Mouse (Mus musculus) thymus, postnatal 25 days (tissue): ENCODE data around the gene Rnf130.
"Not testable (repeated sequence)": the region's sequence is repeated elsewhere in the genome, so short reads cannot be mapped to it uniquely, and the experiment has no call there.

Experiments used
- DNase-seq: peaks from one replicate; pipeline ENCODE4 v3.0.0; 2022

Gene Rnf130

DNA sequence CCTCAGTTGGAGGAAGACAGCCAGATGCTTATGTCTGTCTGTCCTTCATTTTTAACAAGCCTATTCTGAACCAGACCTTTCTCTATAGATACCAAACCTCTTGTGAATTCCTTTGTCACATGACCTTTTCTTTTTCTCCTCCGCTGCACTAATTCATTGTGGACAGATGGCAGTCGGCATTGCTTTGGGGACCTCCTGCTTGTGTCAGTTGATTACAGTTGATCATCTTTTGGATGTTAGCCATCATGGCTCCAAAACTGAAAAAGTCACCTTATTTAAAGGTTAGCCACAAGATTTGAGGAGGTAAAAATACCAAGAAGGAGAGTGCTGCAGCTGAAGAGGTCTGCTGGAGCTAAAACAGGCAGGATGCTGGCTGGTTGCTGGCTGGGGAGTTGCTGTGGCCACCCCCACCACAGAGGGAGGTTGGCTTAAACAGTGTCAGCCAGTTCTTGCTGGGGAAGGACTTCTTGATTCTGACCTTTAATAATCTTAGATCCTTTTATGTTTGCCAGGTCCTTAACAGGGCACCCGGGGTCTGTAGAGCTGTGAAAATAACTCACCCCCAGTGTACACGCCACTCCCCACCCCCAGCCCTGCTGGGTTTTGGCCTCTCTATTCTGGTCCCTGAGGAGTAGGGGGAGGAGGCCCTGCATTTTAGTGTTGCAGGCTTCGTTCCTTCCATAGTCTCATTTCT, 66.0 kb downstream of the Rnf130 start:
- no peak for DNase-seq

GRCm38 (mm10) chr11:50091681-50092080, 66.5 kb downstream of the Rnf130 start:
- DNase-seq: no peak

DNA sequence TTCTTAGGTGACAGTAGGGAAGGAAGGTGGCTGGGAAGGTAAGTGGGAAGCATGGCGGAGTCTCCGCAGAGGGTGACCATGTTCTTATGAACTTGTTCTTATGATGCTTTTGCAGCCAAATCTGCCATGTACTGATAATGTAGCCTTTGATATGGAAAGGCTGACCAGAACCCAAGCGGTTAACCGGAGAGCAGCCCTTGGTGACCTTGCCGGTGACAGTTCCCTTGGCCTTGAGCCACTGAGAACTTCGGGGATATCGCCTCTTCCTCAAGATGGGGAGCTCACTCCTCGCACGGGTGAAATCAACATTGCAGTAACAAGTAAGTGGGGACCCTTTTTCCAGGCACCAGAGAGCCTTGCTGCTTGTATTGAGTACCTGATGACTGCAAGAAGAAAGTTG, 70.5 kb downstream of the Rnf130 start:
- no peak for DNase-seq

DNA sequence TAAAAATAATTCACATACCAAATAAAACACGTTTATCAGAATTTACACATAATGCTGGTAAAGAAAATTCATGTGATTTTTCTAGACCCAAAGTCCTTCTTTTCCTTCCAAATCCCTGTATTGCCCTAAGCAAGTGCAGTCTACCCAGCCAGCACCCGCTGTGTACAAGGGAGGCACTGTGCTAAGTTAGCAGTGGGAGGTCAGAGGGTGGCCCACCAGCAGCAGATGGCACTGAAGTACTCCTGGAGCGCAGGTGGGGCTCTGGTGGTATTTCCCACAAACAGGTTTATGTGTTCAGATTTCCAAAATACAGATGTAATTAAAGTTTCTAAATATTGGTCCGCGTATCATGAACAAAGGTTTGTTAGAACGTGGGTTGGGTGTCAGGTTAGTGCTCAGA, 71.9 kb downstream of the Rnf130 start:
- no peak for DNase-seq

- no peak for DNase-seq
Measured at GRCm38 (mm10) chr11:50098961-50099481, 73.9 kb downstream of the Rnf130 start.

DNA sequence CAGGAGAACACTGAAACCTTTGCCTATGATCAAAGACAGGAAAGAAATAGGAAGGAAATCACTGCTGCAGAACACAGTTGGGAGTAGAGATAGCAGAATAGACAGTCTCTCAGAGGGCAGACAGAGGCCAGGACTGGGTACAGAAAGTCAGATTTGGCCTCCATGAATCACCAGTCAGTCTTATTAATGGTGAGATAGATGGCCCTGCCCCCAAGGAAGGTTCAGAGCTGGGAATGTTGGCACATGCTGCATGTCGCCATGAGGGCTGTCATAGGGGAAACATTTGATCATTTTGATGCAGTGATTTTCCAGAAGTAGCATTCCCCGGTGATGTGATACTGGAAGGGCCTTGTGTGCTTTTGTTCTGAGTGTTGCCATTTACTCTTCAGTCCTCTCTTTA, 74.5 kb downstream of the Rnf130 start:
- no peak for DNase-seq

- DNase-seq: no peak
Measured at GRCm38 (mm10) chr11:50100548-50101307, 75.6 kb downstream of the Rnf130 start.

DNA sequence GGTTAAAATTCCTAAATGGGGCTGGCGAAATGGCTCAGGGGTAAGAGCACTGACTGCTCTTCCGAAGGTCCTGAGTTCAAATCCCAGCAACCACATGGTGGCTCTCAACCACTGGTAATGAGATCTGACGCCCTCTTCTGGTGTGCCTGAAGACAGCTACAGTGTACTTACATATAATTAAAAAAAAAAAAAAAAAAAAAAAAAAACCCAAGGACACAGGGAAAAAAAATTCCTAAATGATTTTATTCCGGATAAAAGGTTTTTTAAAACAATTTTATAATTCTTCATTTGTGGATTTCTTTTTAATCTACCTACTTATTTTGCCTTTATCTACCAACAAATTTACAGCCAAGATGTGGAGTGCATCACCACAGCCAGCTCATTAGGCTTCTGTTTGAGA, 76.8 kb downstream of the Rnf130 start:
- not testable (repeated sequence) for DNase-seq

DNA sequence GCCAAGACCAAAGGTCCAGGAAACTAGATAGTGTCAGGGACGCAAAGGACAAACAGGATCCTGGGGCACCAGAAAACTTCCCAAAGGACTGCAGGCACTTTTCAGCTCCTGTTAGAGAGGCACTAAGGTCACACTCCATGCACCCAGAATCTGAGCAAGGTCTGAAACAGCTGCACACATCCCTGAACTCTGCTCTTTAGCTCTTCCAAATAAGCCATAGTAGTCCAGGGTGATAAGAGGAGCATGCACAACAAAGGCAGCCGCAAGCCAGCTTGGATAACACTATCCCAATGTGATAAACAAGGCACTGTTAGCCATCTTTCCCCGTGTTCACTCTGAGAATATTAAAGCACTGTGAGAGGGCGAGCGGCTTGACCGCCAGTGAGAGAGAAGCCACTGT, 78.9 kb downstream of the Rnf130 start:
- DNase-seq: no peak

DNA sequence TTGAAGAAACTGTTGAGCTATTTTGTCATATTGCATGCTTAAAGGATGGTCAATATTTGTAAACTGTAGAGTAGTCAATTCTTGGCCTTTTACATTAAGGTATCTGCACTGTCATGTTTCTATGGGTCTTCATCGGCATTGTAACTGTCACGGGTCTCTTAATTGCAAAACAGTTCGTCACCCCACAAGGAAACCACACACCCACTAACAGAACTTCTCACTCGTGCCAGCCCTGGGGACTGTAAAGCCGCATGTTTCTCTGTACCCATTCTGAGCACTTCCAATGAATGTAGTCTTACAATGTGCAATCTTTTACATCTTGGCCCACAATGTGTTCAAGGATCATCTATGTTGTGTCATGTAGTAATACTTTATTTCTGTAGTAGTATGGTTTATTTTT, 80.1 kb downstream of the Rnf130 start:
- DNase-seq: no peak

- no peak for DNase-seq
Measured at GRCm38 (mm10) chr11:50106024-50106423, 80.9 kb downstream of the Rnf130 start.

GRCm38 (mm10) chr11:50108823-50109244, 83.7 kb downstream of the Rnf130 start:
- no peak for DNase-seq

- DNase-seq: peak; percentile 87
Measured at GRCm38 (mm10) chr11:50114329-50114728, 89.2 kb downstream of the Rnf130 start.

DNA sequence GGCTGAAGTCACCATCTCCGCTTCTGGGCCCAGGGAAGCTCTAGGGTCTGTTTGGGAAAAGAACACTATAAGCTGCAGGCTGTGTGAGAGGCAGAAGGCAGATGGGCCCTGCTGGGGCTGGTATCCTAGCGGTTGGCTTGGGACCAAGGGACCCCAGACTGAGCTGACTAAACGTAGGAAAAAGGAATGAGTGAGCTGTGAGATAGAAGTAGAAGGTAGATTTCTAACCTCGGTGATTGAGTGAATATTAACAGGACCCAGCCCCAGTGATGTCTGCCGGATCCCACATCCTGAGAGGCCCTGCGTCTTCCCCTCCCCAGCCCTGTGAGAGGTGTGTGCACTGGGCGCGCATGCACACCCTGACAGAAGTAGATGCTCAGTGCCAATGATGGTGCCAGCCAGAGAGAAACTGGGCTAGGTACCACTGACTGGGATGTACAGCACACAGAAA, 97.5 kb downstream of the Rnf130 start:
- DNase-seq: no peak

DNA sequence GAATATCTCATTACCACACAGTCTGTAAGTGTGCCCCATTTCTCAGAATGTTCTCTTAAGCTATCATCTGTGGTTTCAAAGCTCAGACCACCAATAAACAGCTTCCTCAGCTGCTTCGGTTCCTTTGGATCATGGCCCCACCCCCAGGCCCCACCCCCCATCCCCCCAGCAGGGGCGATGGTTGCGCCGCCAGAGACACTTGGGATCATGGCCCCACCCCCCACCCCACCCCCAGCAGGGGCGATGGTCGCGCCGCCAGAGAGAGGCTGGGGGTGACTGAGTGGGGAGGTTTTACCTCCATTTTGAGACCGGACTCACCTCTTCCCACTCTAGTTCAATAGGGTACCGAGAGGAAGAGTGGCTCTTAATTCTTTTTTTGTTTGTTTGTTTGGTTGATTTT, 102.6 kb downstream of the Rnf130 start:
- DNase-seq: no peak

- peak; percentile 90 for DNase-seq
Measured at GRCm38 (mm10) chr11:50130811-50131766, 105.9 kb downstream of the Rnf130 start, which contains the start of gene Tbc1d9b. TSS of gene Tbc1d9b (plus strand) at chr11:50131396.

GRCm38 (mm10) chr11:50131801-50132201, 106.7 kb downstream of the Rnf130 start:
- no peak for DNase-seq

GRCm38 (mm10) chr11:50132265-50132664, 107.1 kb downstream of the Rnf130 start:
- DNase-seq: no peak

DNA sequence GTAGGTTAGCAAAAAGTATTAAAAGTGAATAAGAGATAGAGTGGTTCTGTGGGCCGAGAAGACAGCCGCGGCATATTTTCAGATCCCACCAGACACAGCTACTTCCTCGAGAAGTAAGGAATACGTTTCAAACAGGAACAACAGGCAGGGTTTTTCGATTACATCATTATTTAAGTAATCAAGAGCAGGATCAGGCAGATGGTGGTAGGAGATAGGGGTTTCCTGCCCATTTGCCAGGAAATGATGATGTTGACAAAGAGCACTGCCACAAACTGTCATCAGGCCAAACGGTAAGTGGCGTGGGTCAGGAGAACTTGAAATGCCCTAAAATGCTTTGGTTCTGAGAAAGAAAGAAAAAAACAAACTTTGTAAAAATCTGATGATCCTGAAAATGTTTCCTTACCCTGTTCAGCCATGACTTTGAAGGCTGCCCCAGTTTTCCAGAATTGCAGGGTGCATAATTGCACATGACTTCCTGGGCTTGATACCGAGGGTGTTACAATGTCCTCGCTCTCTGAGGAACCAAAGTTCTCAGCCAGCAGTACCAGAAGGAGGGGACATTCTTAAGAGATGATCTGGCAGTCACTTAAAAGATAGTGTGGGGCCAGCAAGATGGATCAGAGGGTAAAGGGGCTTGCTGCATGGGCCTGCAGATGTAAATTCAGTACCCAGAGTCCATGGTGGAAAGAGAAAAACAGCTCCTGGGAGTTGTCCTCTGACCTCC, 109.2 kb downstream of the Rnf130 start:
- DNase-seq: no peak

DNA sequence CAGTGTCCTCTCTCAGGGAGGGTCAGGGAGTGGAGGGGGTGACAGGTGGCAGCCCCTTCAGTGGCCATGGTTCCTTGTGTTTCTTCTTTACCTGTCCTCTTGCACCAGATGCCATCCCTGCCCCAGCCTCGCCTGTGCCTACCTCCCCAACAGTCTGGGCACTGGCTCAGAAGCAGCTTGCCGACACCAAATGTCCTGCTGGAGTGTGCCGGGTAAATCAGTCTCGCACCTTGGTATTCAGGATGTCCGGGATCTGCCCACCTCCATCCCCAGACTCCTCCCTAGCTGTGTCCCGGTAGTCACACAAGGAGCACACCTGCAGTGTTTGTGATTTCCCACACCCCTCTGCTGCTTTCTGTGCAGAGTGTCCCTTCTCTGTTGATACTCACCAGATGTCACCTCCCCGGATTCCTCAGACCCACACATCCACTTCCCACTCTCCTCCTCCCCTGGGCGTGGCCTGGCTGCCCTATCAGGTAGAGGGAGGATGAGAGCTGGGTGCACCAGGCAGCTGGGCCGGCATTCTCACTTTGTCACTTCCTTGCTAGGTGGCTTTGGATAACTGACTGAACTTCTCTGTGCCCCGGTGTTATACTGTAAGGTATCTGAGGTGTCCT, 113.2 kb downstream of the Rnf130 start:
- no peak for DNase-seq

DNA sequence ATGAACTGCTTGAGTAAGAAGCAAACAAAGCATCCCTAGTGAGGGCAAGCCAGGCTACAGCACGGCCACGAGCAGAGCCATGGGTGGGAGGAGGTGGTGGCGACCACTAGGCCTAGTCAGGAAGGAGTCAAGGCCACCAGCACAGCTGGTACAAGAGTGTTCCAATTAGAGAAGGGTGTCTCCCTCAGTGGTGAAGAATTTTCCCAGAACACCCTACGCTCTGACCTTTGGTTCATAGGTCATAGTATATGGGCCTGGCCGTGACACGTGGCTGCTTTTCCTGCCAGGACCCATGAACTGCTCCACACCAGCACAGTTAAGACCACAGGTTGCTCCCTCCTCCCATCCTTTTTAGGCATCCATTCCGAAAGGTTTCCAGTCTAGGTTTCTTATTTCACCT, 114.4 kb downstream of the Rnf130 start:
- no peak for DNase-seq

- no peak for DNase-seq
Measured at GRCm38 (mm10) chr11:50145529-50145928, 120.4 kb downstream of the Rnf130 start.
